Mouse (Mus musculus) forebrain, postnatal 0 days (tissue): ENCODE results near the gene Lce1e. TPM values are rescaled to one million over a fixed set of nuclear protein-coding genes. Genes with fewer than 3 reads are reported as not detected.

ENCODE experiments used
- ATAC-seq: fragments of 200-750 bp; cut with Nextera tagmentation; 2 replicates; pipeline ENCODE4 v1.8.0; 2017; ENCODE audit warnings: mild to moderate bottlenecking, moderate library complexity
- DNase-seq: peaks from one replicate; pipeline ENCODE4 v3.0.0-alpha.2; 2015
- H3K27ac ChIP-seq: fragments of 300-500 bp; sonication (generic); 2 replicates; pipeline ENCODE4 v1.5.1; 2014; ENCODE audit warnings: low read depth, mild to moderate bottlenecking, antibody characterized with exemption, low read length, moderate library complexity, mixed read lengths
- H3K27me3 ChIP-seq: fragments of 300-500 bp; sonication (generic); 2 replicates; pipeline ENCODE4 v1.6.1; 2014; ENCODE audit warnings: mild to moderate bottlenecking, low read length, mixed read lengths; ENCODE audit not compliant: insufficient read depth
- H3K36me3 ChIP-seq: fragments of 300-500 bp; sonication (generic); 2 replicates; pipeline ENCODE4 v1.6.1; 2014; ENCODE audit warnings: mild to moderate bottlenecking, moderate library complexity; ENCODE audit not compliant: insufficient read depth
- H3K4me1 ChIP-seq: fragments of 300-500 bp; sonication (generic); 2 replicates; pipeline ENCODE4 v1.6.1; 2014; ENCODE audit warnings: antibody characterized with exemption; ENCODE audit not compliant: insufficient read depth
- H3K4me2 ChIP-seq: fragments of 300-500 bp; sonication (generic); 2 replicates; pipeline ENCODE4 v1.6.1; 2014; ENCODE audit warnings: low read depth, mild to moderate bottlenecking, moderate library complexity
- H3K4me3 ChIP-seq: fragments of 300-500 bp; sonication (generic); 2 replicates; pipeline ENCODE4 v1.5.1; 2014; ENCODE audit warnings: low read depth, low read length, mixed read lengths
- H3K9ac ChIP-seq: fragments of 300-500 bp; sonication (generic); 2 replicates; pipeline ENCODE4 v1.6.1; 2014; ENCODE audit warnings: mild to moderate bottlenecking
- H3K9me3 ChIP-seq: fragments of 300-500 bp; sonication (generic); 2 replicates; pipeline ENCODE4 v1.6.1; 2016; ENCODE audit warnings: low read length
- CTCF ChIP-seq: sonication (generic); IDR thresholded peaks from 2 replicates; pipeline ENCODE4 v1.5.1; 2016; ENCODE audit warnings: antibody characterized with exemption, control low read depth, low read depth
- WGBS: fragments of 180-500 bp; shearing (Covaris S2); extraction: QIAGEN DNeasy Blood & Tissue Kit; methylation state at CpG from one replicate; pipeline ENCODE4 v1.1.7; 2014; 5-methylcytosine and 5-hydroxymethylcytosine counted together
- polyA plus RNA-seq: library from polyadenylated mRNA; unstranded; fragments of >200 nt; fragmentation: Nextera tagmentation; extraction: Ambion mirVana; gene quantifications from 2 replicates; pipeline ENCODE4 v1.2.1, GENCODE M21; 2015
- total RNA-seq: library from RNA; depleted of rRNA; stranded (reverse); fragments of >200 nt; gene quantifications from 2 replicates; pipeline ENCODE4 v1.2.3, GENCODE M21; 2014; rRNA removed

The Lce1e gene
- total RNA-seq: not detected in 2 replicates
- polyA plus RNA-seq: not detected in 2 replicates

GRCm38 (mm10) chr3:92708974-92709373, at the start of gene Lce1e:
TSS of gene Lce1e (minus strand) at chr3:92709074.
- no peak for DNase-seq
- no peak for ATAC-seq

GRCm38 (mm10) chr3:92753197-92753596, 44.3 kb upstream of the Lce1e start:
- H3K27ac ChIP-seq: no peak overlapping the region
- TF ChIP-seq CTCF: 0 out of 2 replicates have a peak, but pooled peaks have one; percentile 21
- H3K9me3 ChIP-seq: no peaks in the 10 kb centered on the region
- WGBS: 44% methylated on average over 3 of the region's 3 CpGs
- H3K4me3 ChIP-seq: no peak overlapping the region
- H3K4me1 ChIP-seq: no peaks in the 10 kb centered on the region
- H3K4me2 ChIP-seq: no peak overlapping the region
- ATAC-seq (no peak), DNase-seq (no peak)
- H3K36me3 ChIP-seq: no peaks in the 10 kb centered on the region
- H3K27me3 ChIP-seq: no peaks in the 10 kb centered on the region
- H3K9ac ChIP-seq: no peak overlapping the region

More at GRCm38 (mm10) chr3:92708974-92709373, at the start of gene Lce1e:
- 86% methylated on average over 2 of the region's 2 CpGs for WGBS
- H3K36me3 ChIP-seq: no peaks in the 10 kb centered on the region
- H3K4me1 ChIP-seq: no peaks in the 10 kb centered on the region
- no peak within 1 kb of the TSS for H3K9ac ChIP-seq
- no peaks in the 10 kb centered on the region for H3K27me3 ChIP-seq
- no peaks in the 10 kb centered on the region for H3K9me3 ChIP-seq
- no peak within 1 kb of the TSS for H3K4me3 ChIP-seq
- H3K4me2 ChIP-seq: no peak within 1 kb of the TSS
- no peak within 1 kb of the TSS for H3K27ac ChIP-seq
- no peak for TF ChIP-seq CTCF

GRCm38 (mm10) chr3:92752238-92752637, 43.4 kb upstream of the Lce1e start, which contains the start of gene Lce1g:
TSS of gene Lce1g (minus strand) at chr3:92752338.
- Histone ChIP-seq H3K4me1 (no peaks in the 10 kb centered on the region), H3K36me3 (no peaks in the 10 kb centered on the region), H3K27ac (no peak within 1 kb of the TSS), H3K4me2 (no peak within 1 kb of the TSS), H3K9me3 (no peaks in the 10 kb centered on the region), H3K9ac (no peak within 1 kb of the TSS), H3K27me3 (no peaks in the 10 kb centered on the region), H3K4me3 (no peak within 1 kb of the TSS)
- 90% methylated on average over 1 of the region's 1 CpGs for WGBS
- ATAC-seq (no peak), DNase-seq (no peak)
- no peak for TF ChIP-seq CTCF

- Histone ChIP-seq H3K9ac (no peak within 1 kb of the TSS), H3K27me3 (no peaks in the 10 kb centered on the region), H3K36me3 (no peaks in the 10 kb centered on the region), H3K27ac (no peak within 1 kb of the TSS), H3K9me3 (no peaks in the 10 kb centered on the region), H3K4me1 (no peaks in the 10 kb centered on the region), H3K4me2 (no peak within 1 kb of the TSS), H3K4me3 (no peak within 1 kb of the TSS)
- 82% methylated on average over 1 of the region's 1 CpGs for whole genome bisulfite sequencing
- ATAC-seq (no peak), DNase-seq (no peak)
- TF ChIP-seq CTCF: no peak
Observed at GRCm38 (mm10) chr3:92738996-92739395, 30.1 kb upstream of the Lce1e start, which contains the start of gene Gm38119. TSS of gene Gm38119 (minus strand) at chr3:92739096.

- H3K4me1 ChIP-seq: no peaks in the 10 kb centered on the region
Observed at GRCm38 (mm10) chr3:92722631-92723030, 13.8 kb upstream of the Lce1e start.

GRCm38 (mm10) chr3:92720250-92720649, 11.4 kb upstream of the Lce1e start, which contains the start of gene Lce1f:
TSS of gene Lce1f (minus strand) at chr3:92720350.
- Histone ChIP-seq H3K27me3 (no peaks in the 10 kb centered on the region), H3K9me3 (no peaks in the 10 kb centered on the region), H3K9ac (no peak within 1 kb of the TSS), H3K4me2 (no peak within 1 kb of the TSS), H3K4me1 (no peaks in the 10 kb centered on the region), H3K4me3 (no peak within 1 kb of the TSS), H3K27ac (no peak within 1 kb of the TSS), H3K36me3 (no peaks in the 10 kb centered on the region)
- no peak for TF ChIP-seq CTCF
- no peak for DNase-seq
- ATAC-seq: no peak
- 67% methylated on average over 3 of the region's 3 CpGs for WGBS

More at GRCm38 (mm10) chr3:92722631-92723030, 13.8 kb upstream of the Lce1e start:
- 93% methylated on average over 5 of the region's 5 CpGs for WGBS
- Histone ChIP-seq H3K4me3 (no peak overlapping the region), H3K4me2 (no peak overlapping the region), H3K36me3 (no peaks in the 10 kb centered on the region), H3K27ac (no peak overlapping the region), H3K27me3 (no peaks in the 10 kb centered on the region), H3K9me3 (no peaks in the 10 kb centered on the region), H3K9ac (no peak overlapping the region)
- DNase-seq: no peak
- ATAC-seq: no peak
- no peak for TF ChIP-seq CTCF

GRCm38 (mm10) chr3:92715122-92715521, 6.2 kb upstream of the Lce1e start:
- TF ChIP-seq CTCF: peak; percentile 28
- Histone ChIP-seq H3K4me3 (no peak overlapping the region), H3K27ac (no peak overlapping the region), H3K27me3 (no peaks in the 10 kb centered on the region), H3K9me3 (no peaks in the 10 kb centered on the region), H3K4me2 (no peak overlapping the region), H3K36me3 (no peaks in the 10 kb centered on the region), H3K9ac (no peak overlapping the region), H3K4me1 (no peaks in the 10 kb centered on the region)
- ATAC-seq (no peak), DNase-seq (peak; percentile 0)
